Mouse (Mus musculus) ES-Bruce4 (cell line): ENCODE results near the gene Tenm2.

ENCODE experiments used
- CTCF ChIP-seq: IDR thresholded peaks from one replicate; pipeline ENCODE4 v1.8.1; 2011; ENCODE audit warnings: low read depth, low read length
- EP300 ChIP-seq: IDR thresholded peaks from 2 replicates; pipeline ENCODE4 v1.6.1; 2011; ENCODE audit warnings: low read depth, low read length; ENCODE audit not compliant: insufficient read depth
- POLR2A ChIP-seq: IDR thresholded peaks from one replicate; pipeline ENCODE4 v1.8.1; 2011; ENCODE audit warnings: low read length; ENCODE audit not compliant: insufficient read depth

GRCm38 (mm10) chr11:36171221-36171620, 1064.5 kb downstream of the Tenm2 start:
- no peak for TF ChIP-seq POLR2A
- TF ChIP-seq CTCF: no peak
- no peak for TF ChIP-seq EP300
